Mouse (Mus musculus) thymus, postnatal 14 days (tissue): ENCODE measurements around the gene Lhx5.

Source experiments
- DNase-seq: peaks from one replicate; pipeline ENCODE4 v3.0.0; 2021

Lhx5 gene

DNA sequence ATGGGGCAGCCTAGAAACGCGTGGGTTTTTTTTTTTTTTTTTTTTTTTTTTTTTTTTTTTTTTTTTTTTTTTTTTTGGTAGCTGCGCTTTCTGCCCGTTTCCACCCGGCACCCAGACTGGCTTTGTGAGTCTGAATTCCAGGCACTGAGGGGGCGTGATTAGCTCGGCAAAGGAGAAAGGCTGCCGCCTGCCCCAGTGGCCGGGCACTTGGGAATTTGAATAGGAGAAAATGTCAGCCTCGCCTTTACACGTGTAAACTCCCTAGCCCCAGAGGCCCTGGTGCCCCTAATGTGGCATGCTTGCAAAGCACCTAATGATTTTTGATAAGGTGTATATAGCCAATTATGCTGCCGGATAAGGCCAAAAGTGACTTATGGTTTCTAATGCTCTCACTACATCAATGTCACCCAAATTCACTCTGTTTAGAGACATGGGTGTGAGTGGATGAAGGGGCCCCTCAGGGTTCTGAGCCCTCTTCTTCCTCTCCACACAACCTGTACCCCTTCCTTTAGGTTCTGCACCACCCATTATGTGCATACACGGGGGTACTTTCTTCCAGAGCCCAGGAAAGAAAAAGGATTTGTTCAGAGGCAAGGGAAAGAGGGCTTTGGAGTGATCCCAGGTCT lies 1.7 kb downstream of the Lhx5 start:
- DNase-seq: no peak

DNA sequence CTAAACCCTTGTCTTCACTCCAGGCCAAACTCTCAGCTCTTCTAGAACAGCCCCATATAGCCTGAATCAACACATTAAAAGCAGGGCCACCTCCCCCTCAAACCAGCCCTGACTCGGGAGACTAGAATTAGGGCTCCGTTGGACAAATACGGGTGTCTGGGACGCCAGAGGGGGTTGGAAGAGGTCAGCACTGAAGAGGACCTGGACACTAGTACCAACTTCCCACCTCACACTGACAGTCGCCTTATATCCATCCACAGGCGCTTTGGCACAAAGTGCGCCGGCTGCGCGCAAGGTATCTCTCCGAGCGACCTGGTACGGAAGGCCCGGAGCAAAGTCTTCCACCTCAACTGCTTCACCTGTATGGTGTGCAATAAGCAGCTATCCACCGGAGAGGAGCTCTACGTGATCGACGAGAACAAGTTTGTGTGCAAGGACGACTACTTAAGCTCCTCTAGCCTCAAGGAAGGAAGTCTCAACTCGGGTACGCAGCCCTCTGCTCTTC lies 2.8 kb downstream of the Lhx5 start:
- no peak for DNase-seq

DNA sequence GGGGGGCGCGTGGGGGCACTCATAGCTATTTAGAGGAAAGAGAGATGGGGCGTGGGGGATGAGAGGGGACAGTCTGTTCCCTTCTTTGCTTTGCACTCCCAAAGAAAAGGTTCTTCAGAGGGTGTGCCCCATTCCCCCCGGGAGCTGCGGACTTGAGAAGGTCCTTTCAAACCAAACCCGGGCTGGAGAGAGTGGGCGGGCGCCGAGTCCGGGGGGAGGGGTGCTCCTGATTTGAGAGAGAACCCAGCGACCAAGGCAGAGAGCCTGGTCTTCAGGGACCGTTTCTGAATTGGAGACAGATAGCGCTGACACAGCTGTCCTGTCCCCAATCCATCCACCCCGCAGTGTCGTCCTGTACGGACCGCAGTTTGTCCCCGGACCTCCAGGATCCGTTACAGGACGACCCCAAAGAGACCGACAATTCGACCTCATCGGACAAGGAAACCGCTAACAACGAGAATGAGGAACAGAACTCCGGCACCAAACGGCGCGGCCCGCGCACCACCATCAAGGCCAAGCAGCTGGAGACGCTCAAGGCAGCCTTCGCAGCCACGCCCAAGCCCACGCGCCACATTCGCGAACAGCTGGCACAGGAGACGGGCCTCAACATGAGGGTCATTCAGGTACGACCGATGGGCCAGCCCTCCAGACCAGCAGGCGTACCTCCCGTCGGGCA lies 3.6 kb downstream of the Lhx5 start:
- no peak for DNase-seq

DNA sequence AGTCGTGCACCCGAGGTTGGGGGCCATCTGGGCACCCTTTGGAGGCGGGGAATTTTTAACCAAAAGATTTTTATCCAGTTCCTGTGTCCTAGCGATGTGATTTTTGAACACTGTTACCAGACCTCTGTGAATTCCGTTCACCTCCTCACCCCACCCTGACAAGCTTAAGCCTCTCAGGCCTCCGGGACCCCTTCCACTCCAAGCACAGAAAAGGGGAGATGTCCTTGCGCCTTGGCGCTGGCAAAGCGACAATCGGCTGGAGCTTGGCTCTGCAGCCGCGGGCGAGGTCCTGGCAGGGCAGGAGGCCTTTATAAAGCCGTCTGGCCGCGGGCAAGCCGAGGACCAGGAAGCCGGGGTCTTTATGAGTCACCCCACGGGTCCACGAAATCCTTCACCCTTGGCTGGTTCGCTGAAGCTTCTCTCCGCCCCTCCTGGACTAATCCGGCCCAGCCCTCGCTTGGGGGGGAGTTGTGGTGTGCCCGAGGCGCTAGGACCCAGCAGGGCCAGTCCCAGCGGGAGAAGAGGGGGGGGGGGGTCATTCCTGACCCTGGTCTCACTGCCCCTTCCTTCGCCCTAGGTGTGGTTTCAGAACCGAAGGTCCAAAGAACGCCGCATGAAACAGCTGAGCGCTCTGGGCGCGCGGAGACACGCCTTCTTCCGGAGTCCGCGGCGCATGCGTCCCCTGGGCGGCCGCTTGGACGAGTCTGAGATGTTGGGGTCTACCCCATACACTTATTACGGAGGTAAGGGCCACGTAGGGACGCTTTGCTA lies 4.4 kb downstream of the Lhx5 start:
- no peak for DNase-seq

DNA sequence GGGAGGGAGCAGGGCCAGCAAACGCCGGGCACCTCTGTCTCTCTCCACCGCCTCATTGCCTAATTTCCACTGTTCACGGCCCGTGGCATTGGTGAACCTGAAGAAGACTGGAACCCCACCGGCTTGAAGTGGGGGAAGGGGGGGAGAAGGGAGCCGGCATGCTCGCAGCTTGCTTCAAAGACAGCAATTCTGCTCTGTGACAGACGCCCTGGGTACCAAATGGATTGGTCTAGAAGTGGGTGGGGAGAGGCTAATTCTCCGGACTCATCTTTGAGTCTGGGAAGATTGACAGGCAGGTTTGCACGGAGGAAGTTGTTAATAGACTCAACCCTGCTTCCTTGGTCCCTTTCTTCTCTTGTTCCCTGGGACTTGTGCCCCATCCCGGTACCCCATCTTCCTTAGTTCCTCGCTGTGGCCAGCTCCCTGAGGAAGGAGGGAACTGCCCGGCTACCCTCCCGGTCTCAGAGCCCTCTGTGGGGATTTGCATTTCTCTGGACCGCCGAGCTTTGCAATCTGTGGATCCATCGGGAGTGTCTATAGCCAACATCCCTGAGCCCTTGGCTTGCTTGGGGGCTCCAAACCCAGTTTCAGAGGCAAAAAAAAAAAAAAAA lies 5.5 kb downstream of the Lhx5 start:
- DNase-seq: no peak

DNA sequence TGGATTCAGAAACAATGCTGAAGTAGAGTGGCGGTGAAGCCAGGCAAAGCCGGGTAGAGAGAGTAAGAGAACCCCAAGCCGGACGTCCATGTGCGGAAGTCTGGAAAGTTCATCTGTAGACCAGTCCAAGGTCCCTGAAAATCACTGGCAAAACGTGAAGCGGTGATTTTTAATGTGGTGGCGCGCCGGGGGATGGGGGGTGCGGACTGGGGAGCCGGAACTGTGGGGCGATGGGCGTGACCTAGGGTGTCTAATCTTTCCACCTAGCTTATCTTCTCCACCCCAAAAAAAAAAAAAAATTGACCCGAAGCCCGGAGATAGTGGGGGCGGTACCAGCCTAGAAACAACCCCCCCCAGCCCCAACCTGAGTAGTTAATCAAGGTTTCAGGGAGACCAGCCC lies 6.0 kb downstream of the Lhx5 start:
- no peak for DNase-seq

DNA sequence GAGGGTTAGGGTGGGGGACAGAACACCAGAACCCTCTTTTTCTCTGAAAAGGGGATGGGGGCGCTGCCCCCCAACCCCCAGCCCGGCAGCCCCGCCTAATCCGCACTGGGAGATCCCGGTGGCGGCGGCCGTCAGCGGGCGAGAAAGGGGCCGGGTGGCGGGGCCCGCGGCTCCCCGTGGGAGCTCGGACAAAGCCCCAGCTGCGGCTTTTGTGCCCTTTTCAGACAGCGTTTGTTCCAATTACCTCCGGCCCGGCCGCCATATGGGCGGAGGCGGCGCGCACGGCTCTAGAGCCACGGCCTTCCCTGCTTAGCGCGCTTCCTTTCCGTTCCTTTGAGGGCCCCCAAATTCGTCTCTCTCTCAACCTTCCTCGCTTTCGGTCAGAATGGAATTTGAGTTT lies 6.5 kb downstream of the Lhx5 start:
- DNase-seq: no peak

DNA sequence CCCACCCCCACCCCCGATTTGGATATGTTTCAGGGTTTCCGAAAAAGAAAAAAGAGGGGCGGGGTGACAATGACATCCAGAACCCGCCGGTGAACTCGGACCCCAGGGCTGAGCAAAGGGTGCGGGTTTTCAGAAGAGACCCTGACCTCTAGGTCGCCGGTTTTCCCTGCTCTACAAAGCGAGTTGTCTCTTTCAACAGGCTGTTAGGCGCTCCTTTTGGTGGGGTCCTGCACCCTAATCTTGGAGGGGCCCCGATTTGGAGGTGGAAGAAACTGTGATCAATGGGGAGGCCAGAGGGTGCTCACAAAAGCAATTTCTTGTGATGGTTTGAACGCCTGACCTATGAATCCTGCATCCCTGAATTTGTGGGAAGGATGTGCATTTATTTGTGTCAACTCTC lies 7.0 kb downstream of the Lhx5 start:
- DNase-seq: no peak

DNA sequence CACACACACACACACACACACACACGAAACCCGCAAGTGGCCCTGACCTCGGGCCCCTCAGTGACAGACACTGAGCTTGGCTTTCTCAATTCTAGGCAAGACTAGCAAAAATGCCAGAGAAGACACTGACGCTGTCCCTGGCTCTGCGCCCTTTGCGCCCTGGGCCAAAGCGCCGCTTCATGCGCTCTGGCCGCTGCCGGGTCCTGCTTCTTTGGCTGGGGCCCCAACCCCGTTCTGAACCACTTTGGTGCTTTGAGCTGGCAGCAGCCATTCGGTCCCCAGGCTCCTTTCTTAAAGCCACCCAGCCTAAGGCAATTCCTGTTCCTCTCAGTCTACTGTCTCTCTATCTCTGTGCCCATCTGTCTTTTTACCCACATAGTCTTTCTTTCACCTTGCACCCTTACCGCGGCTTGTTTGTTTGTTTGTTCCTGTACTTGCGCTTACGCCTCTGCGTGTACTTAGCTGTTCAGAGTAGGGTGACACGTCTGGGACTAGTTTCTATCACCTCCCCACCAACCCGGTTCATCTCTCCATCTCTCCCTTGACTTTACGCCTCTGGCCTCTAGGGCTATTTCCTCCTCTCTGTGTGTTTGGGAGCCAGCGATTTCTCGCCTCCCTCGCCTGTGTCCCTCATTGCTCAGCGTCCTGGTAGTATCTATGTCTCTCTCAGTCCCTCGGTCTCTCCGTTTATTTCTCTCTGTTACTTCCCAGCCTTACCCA lies 7.7 kb downstream of the Lhx5 start:
- no peak for DNase-seq

DNA sequence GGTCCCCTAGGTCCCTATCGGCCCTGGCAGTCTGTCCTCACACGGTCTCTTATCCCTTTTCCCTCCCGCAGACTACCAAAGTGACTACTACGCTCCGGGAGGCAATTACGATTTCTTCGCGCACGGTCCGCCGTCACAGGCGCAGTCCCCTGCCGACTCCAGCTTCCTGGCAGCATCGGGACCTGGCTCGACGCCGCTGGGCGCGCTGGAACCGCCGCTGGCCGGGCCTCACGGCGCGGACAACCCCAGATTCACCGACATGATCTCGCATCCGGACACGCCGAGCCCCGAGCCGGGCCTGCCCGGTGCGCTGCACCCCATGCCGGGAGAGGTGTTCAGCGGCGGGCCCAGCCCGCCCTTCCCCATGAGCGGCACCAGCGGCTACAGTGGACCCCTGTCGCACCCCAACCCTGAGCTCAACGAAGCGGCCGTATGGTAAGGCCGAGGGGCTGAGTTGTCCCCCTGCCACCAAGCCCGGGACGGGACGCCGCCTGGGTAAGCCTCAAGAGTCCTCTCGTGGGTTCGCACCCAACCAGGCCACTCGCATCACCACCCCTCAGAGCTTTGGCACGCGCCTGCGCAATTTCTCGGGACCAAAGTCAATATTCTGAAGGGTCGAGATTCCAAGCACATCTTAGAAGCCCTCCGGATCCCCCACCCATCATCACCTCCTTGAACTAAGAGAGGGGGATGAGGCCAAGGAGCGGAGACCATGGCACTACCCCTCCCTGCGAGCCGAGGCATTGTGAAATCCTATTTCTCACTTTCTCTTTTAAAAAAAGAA lies 8.6 kb downstream of the Lhx5 start:
- no peak for DNase-seq

DNA sequence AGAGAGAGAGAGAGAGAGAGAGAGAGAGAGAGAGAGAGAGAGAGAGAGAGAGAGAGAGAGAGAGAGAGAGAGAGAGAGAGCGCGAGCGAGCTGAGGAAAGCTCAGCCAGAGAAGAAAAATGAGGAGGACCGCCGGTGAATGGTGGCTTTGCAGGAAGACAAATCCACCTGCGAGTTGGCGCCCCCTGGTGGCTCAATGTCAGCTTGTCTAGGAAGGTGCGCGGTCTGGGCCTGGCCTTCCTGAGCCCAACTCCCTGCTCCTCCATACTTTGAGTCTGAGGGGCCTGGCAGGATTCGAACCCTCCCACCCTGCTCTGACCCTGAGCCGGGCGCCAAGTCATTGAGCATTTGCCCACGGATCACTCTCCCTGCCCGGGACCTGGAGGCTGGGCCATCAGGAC lies 9.2 kb downstream of the Lhx5 start:
- peak; percentile 86 for DNase-seq

DNA sequence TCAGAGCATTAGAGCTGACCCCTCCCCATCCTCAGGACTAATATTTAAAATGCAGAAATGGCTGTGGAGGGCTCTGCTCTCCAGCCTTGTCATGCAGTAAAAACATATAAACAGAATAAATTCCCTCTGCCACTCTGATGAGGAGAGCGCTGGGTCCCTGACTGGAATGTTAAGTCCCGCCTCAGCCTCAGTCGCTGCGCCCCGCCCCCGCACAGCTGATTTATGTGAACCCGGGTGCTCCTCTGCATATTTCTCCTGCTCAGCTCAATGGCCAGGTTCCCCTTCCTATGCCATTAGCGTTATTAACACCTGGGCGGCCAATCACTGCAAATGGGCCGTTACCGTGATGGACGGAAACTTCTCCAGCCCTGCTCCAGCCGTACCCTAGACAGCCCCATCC lies 15.8 kb downstream of the Lhx5 start:
- DNase-seq: no peak

DNA sequence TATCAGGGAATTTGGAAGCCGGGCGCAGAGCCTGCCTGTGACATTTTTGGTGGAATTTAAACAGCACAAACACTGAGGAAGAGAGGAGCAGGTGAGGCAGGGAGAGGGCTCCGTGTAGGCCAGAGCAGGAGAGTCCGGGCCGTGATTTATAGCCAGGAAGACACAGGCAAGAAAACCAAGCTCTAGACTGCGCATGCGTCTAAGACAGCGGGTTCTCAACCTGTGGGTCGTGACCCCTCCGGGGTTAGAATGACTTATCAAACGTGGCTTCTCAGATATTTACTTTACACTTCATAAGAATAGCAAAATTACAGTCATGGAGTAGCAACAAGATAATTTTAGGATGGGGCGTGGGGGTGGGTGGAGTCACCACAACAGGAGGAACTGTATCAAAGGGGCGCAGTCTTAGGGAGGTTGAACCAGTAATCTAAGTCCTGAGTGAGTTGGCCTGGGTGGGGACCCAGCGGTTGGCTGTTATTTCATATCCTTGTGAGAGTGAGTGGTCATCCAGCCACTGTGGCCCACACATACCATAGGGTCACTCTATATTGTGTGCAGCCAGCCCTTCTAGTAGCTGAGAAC lies 23.3 kb downstream of the Lhx5 start:
- no peak for DNase-seq

DNA sequence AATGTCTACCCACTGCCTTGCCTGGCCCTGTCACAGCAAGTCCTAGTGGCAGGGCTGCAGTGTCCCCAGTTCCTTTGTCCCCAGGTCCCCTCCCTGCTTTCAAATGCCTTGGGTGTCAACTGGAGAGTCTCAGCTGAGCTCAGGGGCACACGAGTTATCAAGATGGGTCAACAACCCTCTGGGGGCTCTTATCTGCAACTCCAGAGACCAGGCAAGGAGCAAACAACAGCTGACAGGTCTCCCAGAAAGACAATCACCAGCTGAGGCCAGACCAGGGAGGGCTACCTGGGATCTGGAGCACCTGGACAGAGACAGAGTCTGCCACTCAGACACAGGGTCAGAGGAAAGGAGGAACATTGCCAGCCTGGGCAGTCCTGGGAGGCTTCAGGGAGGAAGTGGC lies 24.8 kb downstream of the Lhx5 start:
- DNase-seq: no peak

DNA sequence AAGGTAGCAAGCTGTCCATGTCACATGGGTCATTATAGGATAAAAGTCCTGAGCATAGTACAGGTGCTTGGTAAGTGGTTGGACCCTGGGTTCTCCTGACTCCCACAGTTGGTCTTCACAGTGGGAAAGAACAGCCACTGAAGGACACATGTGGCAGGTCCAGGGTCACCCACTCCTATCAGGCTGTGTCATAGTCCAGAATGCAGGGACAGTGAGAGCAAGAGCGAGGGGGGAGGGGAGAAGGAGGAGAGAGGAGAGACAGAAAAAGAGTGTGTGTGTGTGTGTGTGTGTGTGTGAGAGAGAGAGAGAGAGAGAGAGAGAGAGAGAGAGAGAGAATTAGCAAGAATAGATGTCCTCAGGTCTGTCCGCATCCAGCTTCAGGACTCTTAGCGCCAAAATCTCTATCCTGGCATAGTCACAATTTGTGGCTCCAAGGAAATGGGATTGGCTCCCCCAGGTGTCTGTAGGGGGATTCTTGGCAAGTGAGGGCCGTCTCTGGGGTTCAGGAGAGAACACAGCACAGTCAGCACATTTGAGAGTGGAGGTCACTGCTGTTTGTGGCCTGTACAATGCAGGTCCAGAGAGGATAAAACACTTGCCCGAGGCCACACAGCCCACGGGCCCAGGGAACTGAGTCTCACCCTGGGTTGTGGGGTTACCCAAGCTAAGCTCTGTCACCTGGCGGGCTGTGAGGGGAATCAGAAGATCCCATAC lies 25.5 kb downstream of the Lhx5 start:
- DNase-seq: no peak

DNA sequence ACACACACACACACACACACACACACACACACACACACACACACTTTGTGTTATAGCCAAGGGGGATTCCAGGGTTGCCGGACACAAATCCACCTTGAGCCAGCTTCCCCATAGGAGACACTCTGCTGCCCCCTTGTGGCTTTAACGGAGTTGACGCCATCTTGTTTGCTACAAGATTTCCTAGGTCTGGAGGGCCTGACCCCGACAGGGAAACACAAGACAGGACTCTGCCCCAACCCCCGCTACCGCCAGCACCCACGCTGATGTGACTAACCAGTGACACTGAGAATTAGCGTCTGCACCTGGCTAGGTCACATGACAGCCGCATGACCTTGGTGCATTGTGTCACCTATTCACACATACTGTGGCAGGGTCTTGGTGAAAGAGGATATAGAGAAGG lies 26.1 kb downstream of the Lhx5 start:
- DNase-seq: peak; percentile 62

DNA sequence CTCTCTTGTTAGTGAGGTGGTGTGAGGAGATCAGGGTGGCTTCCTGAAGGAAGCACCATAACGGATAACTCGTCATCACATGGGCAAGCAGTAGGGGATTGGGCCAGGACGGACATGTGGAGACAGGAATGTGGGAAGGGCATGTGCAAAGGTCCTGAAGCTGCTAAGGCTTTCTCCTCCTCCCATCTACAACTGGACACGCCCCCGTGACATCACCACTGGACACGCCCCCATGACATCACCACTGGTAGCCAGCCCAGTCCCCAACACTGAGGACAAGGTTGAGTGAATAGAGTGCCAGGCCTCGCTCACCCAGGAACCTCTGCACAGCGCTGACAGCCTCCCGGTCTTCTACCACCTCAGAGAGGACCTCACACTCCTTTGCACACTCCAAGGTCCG lies 27.6 kb downstream of the Lhx5 start:
- no peak for DNase-seq

DNA sequence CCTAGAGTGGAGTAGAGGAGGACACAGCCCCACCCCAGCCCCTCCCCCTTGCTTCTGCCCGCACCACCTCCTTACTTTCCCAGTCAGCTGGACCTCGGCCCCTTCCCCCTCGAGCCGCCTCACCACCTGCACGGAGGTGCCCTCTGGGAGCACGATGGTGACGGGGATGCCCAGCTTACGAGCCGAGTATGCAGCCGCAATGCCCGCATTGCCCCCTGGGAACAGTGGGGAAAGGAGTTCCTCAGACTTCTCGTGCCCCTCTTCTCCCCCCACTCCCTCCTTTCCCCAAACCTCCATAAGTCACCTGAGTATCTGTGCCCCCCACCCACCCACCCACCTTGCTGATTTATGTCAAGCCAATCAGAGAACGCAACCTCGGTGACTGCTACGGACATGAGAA lies 30.4 kb downstream of the Lhx5 start:
- DNase-seq: no peak

DNA sequence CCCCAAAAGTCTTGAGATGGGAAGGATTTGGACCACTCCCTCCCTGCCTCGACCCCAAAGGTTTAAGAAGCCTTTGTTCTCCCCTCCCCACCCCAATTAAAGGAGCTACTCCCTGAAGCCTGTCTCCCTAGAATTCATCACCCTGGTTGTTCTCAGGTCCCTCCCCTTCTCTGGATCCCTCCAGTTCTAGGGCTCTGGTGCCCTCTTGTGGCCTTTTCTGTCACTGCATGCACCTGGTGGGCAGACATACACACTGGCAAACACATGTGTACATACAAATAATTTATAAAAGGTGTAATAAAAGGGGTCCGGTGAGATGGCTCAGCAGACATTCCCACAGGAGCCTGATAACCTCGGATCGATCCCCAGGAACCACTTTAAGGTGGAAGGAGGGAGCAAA lies 32.8 kb downstream of the Lhx5 start:
- DNase-seq: peak; percentile 38

DNA sequence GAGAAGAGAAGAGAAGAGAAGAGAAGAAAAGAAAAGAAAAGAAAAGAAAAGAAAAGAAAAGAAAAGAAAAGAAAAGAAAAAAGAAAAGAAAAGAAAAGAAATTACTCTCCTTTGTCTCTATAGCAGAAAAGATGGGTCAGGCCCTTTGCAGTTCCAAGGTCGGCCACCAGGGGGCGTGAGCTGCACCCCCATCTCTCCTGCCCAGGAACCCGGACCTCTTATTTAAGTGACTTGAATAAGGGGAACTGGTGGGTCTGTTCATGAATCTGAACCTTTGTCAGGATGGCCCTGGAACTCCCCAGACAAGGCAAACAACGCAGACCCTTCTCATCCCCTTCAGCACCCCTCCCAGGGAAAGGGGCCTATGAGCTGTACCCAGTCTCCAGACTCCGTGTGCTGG lies 33.6 kb downstream of the Lhx5 start:
- DNase-seq: peak; percentile 53

DNA sequence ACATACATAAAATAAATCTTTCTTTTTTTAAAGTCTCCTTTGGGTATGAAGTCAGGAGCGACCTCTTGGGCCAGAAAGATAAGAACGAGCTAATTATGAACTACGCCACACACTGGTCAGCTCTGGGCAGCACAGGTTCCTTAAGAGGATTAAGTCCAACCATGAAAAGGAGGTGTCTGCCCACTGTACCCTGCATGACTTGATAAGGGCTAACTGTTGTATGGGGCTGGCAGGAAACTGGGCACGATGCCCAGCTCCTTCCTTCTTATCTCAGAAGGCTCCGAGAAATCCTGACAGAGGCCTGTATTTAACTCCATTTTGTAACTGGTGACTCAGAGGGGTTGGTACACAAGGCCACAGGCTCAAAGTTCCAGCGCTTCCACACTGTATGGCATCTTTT lies 34.4 kb downstream of the Lhx5 start:
- no peak for DNase-seq
